Mouse (Mus musculus) lung, adult 2 months (tissue): ENCODE measurements around the gene Slc7a5.

Experiments
- CTCF ChIP-seq: fragments of 200-500 bp; IDR thresholded peaks from 2 replicates; pipeline ENCODE4 v1.5.1; 2011; ENCODE audit warnings: mild to moderate bottlenecking, low read length, control low read depth; ENCODE audit not compliant: insufficient read depth
- POLR2A ChIP-seq: fragments of 200-500 bp; IDR thresholded peaks from 2 replicates; pipeline ENCODE4 v1.6.1; 2011; ENCODE audit warnings: low read depth, mild to moderate bottlenecking, control low read depth, low read length, borderline replicate concordance; ENCODE audit errors: extremely low read depth

DNA sequence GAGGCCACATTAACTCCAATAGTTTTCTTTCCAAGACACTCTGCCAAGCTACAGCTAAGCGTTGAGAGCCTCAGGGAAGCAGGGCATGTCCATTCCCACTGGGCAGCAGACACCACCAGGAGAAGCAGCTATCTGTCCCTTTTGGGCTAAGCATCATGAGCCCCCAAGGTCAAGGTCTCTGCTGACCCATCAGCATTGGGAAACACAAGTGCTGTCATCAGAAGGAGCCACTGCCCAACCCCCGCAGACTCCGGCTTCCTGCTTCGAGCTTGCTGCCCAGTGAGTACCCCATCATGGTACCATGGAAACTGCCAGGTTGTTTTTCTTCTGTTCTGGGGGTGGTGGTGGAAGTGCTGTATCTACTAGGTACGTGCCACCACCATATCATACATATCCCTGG is 39.3 kb downstream of the Slc7a5 start:
- TF ChIP-seq CTCF (no peak), POLR2A (no peak)
